Mouse (Mus musculus) lung, postnatal 0 days (tissue): ENCODE measurements around the gene Ttc7.

Experiments used
- CTCF ChIP-seq: IDR thresholded peaks from 2 replicates; pipeline ENCODE4 v1.5.1; 2016; ENCODE audit warnings: antibody characterized with exemption, mild to moderate bottlenecking
- EP300 ChIP-seq: IDR thresholded peaks from 2 replicates; pipeline ENCODE4 v1.6.1; 2016; ENCODE audit warnings: antibody characterized with exemption, mild to moderate bottlenecking, control low read depth

- no peak for TF ChIP-seq CTCF
- no peak for TF ChIP-seq EP300
Observed at GRCm38 (mm10) chr17:87328177-87328768, 45.6 kb downstream of the Ttc7 start.
